Mouse (Mus musculus) urinary bladder, postnatal 14 days (tissue): ENCODE measurements around the gene Glod4.

Source experiments
- DNase-seq: peaks from one replicate; pipeline ENCODE4 v3.0.0; 2021; ENCODE audit warnings: low spot score

The Glod4 gene

GRCm38 (mm10) chr11:76146187-76147010 is 97.1 kb downstream of the Glod4 start:
- DNase-seq: peak; percentile 24

GRCm38 (mm10) chr11:76145169-76145568 is 98.4 kb downstream of the Glod4 start:
- no peak for DNase-seq

DNA sequence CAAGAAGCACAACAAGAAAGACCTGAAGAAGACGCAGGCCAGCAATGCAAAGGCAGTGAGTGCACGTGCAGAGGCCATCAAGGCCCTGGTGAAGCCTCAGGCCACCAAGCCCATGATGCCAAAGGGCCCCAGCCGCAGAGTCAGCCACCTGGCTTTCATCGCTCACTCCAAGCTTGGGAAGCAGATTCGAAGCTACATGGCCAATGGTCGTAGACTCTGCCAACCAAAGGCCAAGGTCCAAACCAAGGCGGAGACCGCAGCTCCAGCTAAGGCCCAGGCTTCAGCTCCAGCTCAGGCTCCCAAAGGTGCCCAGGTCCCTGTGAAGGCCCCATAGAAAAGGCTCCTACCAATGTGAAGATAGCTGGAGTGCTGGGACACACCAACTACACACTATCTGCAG is 99.1 kb downstream of the Glod4 start:
- no peak for DNase-seq

GRCm38 (mm10) chr11:76137996-76138395 is 105.5 kb downstream of the Glod4 start:
- DNase-seq: no peak

DNA sequence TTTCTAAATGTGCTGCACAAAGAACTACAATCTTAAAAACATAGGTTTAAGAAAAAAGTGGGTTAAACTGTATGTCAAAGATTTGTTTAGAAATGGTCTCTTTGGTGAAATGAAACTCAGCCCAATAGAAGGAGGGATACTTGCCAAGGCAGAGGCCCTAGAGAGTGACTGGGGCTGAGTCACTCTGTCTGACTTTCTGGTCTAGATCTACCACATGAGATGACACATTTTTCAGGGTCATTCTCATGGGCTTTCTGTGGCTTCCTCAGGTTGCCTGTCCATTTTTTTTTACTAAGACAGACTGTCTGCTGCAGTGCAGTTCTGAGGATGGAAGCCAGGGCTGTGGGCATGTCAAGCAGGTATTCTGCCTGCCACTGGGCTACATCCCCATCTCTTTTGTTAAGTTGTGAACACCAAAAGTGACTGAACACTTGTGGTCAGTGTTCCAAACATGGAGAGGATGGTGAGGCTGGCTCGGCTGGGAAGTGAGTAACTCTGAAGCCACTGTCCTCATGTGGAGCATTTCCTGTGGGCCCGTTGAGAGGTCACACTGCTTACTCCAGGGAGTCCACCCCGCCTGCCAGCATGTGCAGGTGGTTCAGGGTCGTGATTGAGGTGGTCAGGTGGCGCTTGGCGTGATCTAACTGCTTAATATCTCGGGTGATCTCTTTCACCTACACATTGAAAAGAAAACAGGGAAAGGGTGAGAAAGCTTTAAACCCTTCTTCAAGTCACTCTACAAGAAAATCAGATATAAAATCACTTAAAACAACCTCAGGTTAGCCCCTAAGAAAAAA is 107.7 kb downstream of the Glod4 start:
- DNase-seq: no peak

- no peak for DNase-seq
Observed at GRCm38 (mm10) chr11:76130859-76131258, 112.7 kb downstream of the Glod4 start.

DNA sequence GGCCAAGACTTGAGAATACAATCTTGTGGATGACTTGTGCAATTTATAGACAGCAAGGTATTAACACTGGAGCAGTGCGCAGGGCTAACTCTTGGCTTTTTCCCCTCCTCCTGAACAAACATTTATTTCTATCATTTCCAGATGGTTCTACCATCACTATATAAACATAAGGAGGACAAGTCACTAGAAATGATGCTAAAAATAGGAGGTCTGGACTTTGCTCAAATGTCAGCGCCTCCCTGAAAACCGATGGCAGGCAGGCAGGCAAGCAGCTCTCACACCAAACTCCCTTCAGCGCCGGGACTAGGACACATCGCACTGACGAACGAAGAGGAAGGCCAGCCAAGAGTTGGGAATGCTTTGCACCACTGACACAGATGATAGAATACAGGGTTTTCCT is 118.1 kb downstream of the Glod4 start:
- DNase-seq: no peak

GRCm38 (mm10) chr11:76123517-76123916 is 120.0 kb downstream of the Glod4 start:
- DNase-seq: no peak

- no peak for DNase-seq
Observed at GRCm38 (mm10) chr11:76122571-76122970, 121.0 kb downstream of the Glod4 start.

DNA sequence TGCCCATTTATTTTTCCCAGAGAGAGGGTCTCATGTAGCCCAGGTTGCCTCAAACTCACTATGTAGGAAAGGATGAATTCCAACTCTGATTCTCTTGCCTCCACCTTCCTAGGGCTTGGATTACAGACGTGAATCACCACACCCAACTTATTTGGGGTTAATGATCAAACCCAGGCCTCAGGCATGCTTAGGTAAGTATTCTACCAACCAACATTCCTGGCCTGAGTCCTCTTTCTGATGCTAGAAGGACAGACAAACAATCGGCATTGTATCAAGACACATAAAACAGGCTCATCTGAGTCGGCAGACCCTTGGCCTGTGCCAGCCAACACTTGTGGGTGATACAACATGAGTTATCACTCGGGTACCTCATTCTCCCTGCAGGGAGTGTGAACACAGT is 122.4 kb downstream of the Glod4 start:
- no peak for DNase-seq

- DNase-seq: no peak
Observed at GRCm38 (mm10) chr11:76120407-76120901, 123.1 kb downstream of the Glod4 start.

GRCm38 (mm10) chr11:76110416-76110815 is 133.1 kb downstream of the Glod4 start:
- no peak for DNase-seq

DNA sequence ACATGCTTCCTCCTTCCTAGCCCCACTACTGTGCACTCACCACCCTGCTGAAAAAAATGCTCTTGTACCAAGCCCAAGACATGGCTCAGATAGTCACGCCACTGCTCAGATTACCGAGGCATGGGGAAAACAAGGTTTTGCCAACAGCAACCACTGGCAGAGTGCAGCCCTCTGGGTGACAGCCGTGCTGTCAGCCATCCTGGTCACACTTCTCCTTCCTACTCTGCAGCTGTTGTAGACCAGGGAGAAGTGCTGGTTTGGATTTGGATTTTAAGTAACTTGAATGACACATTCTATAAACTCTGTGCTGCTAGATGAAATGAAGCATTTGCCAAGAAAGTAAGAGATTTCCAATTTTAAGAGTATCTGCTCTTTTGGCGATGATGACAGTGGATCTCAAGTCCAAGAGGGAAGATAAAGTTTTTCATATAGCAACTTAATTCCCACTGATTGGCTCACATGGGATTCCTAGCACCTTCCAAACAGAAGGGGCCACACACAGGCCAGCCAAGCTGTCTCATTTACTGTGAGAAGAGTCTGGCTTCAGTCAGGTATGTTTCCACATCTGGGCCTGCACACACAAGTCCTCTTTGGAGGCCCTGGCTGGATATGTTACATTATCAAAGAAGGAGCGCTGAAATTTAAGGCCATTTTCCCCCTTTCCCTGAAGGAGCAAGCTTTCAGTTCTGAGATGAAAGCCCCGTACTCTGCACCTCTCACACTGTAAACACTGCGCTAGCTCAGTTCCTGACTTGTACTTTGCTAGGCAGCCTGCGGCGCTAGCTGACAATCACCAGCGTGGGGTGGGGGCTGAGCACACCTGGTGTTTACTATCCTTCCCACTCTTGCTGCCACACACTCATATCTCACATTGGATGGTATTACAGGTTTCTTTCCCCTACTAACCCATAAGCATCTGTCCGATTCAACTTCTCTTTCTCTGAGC is 136.7 kb downstream of the Glod4 start:
- DNase-seq: no peak

GRCm38 (mm10) chr11:76101154-76101553 is 142.4 kb downstream of the Glod4 start:
- DNase-seq: no peak

DNA sequence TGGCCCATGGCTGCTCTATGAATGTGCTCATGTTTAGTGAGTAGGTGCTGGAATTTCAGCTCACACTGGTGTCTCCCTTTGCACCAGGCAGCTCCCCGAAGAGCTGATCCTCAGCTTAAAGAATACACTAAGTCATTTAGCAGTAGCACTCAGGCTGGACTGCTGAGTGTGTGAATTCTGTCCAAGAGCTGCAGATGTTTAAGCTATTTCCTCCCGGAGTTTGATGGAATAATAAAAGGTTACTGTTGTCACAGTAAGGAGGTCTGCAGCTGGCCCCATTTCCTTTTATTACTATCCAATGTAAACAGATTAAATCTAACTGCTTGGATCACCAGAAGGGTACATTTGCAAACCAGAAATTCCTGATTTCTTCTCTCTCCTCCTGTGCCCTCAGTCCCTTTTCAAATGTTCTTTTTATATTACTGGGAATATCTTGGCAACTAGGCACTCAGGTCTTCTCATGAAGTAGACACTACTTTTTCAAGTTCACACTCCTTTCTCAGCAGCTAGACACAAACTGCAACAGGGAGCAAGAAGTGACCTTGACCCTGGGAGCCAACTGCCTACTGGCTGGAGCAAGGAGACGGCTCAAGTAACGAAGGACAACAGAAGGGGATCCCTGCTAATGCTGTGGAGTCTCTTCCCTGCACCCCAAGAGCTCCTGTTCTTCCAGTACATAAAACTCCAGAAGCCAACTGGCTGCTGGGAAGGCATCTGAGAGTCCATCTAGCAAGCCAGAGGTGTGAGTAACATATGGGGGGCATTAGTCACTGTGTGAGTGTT is 144.1 kb downstream of the Glod4 start:
- DNase-seq: no peak

- DNase-seq: no peak
Observed at GRCm38 (mm10) chr11:76093610-76094009, 149.9 kb downstream of the Glod4 start.

GRCm38 (mm10) chr11:76089776-76090175 is 153.7 kb downstream of the Glod4 start:
- no peak for DNase-seq

- DNase-seq: no peak
Observed at GRCm38 (mm10) chr11:76088506-76088905, 155.0 kb downstream of the Glod4 start.

GRCm38 (mm10) chr11:76085898-76086591 is 157.5 kb downstream of the Glod4 start:
- DNase-seq: peak; percentile 60

DNA sequence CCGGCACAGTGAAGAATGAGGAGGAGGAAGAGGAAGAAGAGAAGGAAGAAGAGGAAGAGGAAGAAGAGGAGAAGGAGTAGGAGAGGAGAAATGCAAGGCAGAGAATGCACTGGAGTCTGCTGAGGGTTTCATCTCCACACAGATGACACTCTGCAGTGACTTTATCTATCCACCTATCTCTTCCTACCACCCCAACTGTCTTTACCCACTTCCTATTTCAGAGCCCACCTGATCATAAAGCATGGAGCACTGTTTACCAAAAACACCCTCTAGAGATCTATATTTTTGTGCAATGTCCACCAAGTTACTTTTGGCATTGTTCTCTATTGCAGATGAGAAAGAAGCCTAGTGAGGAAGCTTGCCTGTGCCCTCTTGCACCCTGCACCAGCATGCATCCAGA is 158.6 kb downstream of the Glod4 start:
- DNase-seq: no peak
